Mouse (Mus musculus): ENCODE results near the gene Ifitm2.

The Ifitm2 gene

DNA sequence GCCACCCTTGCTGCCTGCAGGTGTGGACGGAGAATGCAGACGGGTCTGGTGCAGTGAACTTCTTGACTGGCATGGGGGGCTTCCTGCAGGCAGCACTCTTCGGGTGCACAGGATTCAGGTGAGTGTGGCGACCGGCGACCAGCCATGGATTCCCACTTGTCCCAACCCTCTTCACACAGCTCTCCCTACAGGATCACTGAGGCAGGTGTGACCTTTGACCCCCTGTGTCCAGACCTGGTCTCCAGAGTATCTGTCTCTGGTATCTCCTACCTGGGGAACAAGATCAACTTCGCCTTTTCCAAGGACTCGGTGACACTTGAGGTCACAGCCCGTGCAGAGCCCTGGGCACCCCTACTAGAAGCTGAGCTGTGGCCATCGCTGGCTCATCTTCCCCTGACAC lies 9.5 kb downstream of the Ifitm2 start:
- intact Hi-C loops (cut with DNase I), result loop anchor here (10.0 kb wide), 1 partner anchor 218 kb away; no protein-coding TSS in a partner anchor

GRCm38 (mm10) chr7:140945247-140945646 lies 10.5 kb downstream of the Ifitm2 start:
- intact Hi-C loops (cut with DNase I), result loop anchor here (10.0 kb wide), 1 partner anchor 220 kb away; no protein-coding TSS in a partner anchor

DNA sequence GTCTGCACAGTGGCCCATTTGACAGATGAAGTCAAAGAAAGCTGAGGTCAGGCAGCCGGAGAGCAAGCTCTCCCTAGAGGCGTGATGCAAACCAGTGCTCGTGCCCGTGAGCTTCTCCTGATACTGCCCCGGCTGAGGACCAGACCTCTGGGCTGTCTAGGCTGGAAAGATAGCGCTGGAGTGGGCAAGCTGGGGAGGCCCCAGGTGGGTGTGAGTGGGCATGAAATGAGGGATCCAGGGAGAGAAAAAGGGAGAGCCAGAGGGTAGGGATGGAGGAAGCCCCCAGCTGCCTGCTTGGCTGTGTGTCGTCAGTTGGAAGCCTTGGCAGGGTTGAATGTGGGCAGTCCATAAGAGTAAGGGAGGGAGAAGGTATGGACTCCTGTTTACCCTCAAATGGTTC lies 11.6 kb downstream of the Ifitm2 start:
- intact Hi-C loops (cut with DNase I), result loop anchor here (5.0 to 10.0 kb wide), 2 partner anchors 37 to 221 kb away; no protein-coding TSS in a partner anchor

DNA sequence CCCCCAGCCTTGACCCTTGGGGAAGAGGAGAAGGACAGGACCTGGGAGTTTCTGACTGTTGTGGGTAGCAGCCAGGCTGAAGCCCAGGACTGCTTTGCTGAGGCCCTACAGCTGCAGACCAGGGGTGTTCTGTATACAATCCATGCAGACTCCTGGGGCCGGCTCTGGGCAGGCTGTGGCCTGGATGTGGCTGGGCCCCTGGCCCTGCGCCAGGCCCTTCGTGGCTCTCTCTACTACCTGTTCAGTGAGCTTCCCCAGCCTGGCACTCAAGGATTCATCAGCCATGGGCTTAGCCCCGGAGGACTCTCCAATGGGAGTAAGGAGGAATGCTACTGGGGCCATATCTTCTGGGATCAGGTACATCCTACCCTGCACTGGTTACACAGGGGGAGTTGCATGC lies 12.4 kb downstream of the Ifitm2 start:
- intact Hi-C loops (cut with DNase I), result loop anchor here (5.0 to 10.0 kb wide), 2 partner anchors 36 to 221 kb away; no protein-coding TSS in a partner anchor

DNA sequence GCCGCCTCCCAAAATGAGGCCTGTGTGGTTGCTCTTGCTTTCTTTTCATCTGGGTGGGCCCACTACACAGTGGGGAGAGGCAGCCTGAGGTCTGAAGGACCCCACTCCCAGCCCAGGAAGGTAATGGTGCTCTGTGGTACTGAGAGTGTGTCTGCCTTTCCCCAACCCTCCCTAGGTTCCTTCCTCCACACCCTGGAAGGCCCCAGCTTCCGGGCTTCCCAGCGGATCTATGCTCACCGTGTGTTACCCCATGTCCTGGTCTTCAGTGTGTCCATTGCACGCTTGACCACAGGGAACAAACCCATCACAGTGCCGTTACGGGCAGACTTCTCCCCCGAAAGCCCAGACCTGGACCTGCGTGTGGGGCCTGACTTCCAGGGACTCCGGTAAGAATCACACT lies 13.0 kb downstream of the Ifitm2 start:
- intact Hi-C loops (cut with DNase I), result loop anchor here (5.0 to 10.0 kb wide), 2 partner anchors 36 to 222 kb away; no protein-coding TSS in a partner anchor

- intact Hi-C loops (cut with DNase I), result loop anchor here (5.0 to 10.0 kb wide), 2 partner anchors 35 to 222 kb away; no protein-coding TSS in a partner anchor
These were observed 13.4 kb downstream of the Ifitm2 start for GRCm38 (mm10) chr7:140942341-140942740.

GRCm38 (mm10) chr7:140941222-140942051 lies 14.3 kb downstream of the Ifitm2 start, which contains the start of gene Pgghg:
TSS of gene Pgghg (plus strand) at chr7:140941391.
- intact Hi-C loops (cut with DNase I), result loop anchor here (5.0 to 10.0 kb wide), 2 partner anchors 34 to 223 kb away; no protein-coding TSS in a partner anchor

GRCm38 (mm10) chr7:140939669-140940171 lies 16.1 kb downstream of the Ifitm2 start:
- intact Hi-C loops (cut with DNase I), result loop anchor here (5.0 to 10.0 kb wide), 2 partner anchors 32 to 225 kb away; no protein-coding TSS in a partner anchor

GRCm38 (mm10) chr7:140938896-140939295 lies 16.9 kb downstream of the Ifitm2 start:
- intact Hi-C loops (cut with DNase I), result no loop called here

- intact Hi-C loops (cut with DNase I), result no loop called here
These were observed 17.4 kb downstream of the Ifitm2 start for GRCm38 (mm10) chr7:140938436-140938835.

- intact Hi-C loops (cut with DNase I), result no loop called here
These were observed 28.6 kb downstream of the Ifitm2 start for GRCm38 (mm10) chr7:140927181-140927580.

DNA sequence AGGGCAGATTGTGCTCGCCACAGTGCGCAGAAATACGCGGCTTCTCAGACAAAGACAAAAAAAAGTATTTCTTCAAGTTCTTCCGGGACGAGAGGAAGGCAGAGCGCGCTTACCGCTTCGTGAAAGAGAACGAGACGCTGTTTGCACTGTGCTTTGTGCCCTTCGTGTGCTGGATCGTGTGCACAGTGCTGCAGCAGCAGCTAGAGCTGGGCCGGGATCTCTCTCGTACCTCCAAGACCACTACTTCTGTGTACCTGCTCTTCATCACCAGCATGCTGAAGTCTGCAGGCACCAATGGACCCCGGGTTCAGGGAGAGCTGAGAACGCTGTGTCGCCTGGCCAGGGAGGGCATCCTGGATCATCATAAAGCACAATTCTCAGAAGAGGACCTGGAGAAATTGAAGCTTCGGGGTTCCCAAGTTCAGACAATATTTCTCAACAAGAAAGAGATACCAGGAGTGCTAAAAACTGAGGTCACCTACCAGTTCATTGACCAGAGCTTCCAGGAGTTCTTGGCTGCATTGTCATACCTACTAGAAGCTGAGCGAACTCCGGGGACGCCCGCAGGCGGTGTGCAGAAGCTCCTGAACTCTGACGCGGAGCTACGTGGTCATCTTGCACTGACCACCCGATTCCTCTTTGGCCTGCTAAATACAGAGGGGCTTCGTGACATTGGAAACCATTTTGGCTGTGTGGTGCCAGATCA lies 32.6 kb downstream of the Ifitm2 start:
- intact Hi-C loops (cut with DNase I), result no loop called here

DNA sequence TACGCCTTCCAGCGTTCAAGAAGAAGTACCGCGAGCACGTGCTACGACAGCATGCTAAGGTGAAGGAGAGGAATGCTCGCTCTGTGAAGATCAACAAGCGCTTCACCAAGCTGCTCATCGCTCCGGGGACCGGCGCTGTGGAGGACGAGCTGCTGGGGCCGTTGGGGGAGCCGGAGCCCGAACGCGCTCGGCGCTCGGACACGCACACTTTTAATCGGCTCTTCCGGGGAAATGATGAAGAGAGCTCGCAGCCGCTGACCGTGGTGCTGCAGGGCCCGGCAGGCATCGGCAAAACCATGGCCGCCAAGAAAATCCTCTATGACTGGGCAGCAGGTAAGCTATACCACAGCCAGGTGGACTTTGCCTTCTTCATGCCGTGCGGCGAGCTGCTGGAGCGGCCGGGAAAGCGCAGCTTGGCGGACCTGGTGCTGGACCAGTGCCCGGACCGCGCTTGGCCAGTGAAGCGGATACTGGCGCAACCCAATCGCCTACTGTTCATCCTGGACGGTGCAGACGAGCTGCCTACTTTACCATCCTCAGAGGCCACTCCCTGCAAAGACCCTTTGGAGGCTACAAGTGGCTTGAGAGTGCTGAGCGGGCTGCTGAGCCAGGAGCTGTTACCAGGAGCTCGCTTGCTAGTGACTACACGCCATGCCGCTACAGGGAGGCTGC lies 33.3 kb downstream of the Ifitm2 start:
- intact Hi-C loops (cut with DNase I), result no loop called here

- intact Hi-C loops (cut with DNase I), result no loop called here
These were observed 34.4 kb downstream of the Ifitm2 start for GRCm38 (mm10) chr7:140921225-140921975.

DNA sequence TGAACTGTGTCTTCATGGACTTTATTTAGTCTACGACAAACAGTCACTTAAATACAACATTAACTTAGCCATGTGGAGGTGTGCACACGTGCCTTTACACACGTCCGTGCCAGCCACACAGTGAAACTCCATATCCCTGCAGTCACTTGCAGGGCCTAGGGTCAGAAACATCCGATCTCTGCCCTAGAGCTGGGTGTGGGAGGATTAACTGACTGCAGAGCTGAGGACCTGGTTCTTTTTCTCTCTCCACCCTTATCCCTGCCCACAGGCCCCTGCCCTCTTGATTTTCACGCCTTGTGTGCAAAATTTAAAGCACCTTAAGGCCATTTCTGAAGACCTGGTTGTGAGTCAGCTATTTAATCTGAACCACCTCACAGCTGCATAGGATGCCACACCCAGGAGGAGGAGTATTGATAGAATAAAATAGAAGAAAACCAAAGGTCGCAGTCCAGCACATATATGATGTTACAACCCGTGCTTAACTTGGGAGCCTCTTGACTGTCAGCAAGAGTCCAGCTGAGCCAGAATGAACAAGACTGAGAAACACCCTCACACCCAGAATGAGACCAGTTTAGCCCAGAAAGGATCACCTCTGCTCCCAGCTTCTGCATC lies 35.3 kb downstream of the Ifitm2 start, which contains the start of gene Nlrp6:
Gene Nlrp6, plus strand, starts transcription at position 485 of the 612 bp plus-strand sequence.
- intact Hi-C loops (cut with DNase I), result no loop called here

GRCm38 (mm10) chr7:140919911-140920310 lies 35.9 kb downstream of the Ifitm2 start:
- intact Hi-C loops (cut with DNase I), result no loop called here

- intact Hi-C loops (cut with DNase I), result no loop called here
These were observed 41.6 kb downstream of the Ifitm2 start for GRCm38 (mm10) chr7:140914031-140914690.

DNA sequence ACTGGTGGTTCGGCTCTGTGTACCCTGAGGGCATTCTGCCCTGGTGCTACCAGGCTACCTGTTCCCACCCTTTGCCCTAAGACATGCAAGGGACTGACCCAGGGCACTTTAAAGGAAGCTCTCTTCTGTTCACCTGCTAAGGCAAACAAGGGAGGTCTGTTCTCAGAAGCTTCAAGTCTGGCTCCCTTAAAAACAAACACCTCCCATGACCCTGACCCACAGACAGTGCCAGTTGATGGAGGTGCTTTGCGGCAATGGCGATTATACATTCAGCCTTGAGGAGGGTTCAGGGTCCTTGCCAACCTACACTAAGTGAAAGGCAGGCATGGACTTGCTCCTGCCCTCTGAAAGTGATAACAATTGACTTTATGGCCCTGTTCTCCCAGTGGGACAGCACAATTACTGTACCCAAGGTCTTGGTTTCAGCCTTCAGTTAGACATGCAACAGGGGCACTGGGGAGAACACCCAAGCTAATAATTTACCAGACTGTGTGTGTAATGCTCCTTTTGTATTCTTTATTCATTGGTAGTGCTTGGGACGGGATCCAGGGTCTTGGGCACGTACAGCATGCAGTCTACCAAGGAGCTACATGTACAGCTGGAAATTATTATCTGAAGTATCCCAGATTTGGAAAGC lies 42.8 kb downstream of the Ifitm2 start:
- intact Hi-C loops (cut with DNase I), result no loop called here

GRCm38 (mm10) chr7:140912293-140912692 lies 43.5 kb downstream of the Ifitm2 start:
- intact Hi-C loops (cut with DNase I), result no loop called here

All from adrenal gland (tissue).